11 mouse cellular contexts compared by ENCODE assay signal in genomic region chr9:104693145-104693544, GRCm38 (mm10).
DNase-seq lines count a peak whose midpoint lies in the region; ATAC-seq and TF ChIP-seq lines count a peak whose summit lies in the region.
"Had no signal": no experiment of that assay in that cellular context is flagged by ENCODE, and none has a peak within 500 bp of the region (broad histone marks: within the 10 kb centered on the region; RNA-seq: fewer than 3 reads in every experiment).

No protein-coding gene starts in this region.

- 0 out of 2 replicates have a peak, but pooled peaks cover 4% of the 10 kb centered on the region for H3K4me1 ChIP-seq in forebrain, embryonic 14.5 days (ENCODE audit: control insufficient read depth, insufficient read depth, low read length)
- H3K4me1 ChIP-seq in forebrain, embryonic 10.5 days: no peaks in the 10 kb centered on the region
- H3K4me1 ChIP-seq in kidney, embryonic 15.5 days: no peaks in the 10 kb centered on the region
- no peaks in the 10 kb centered on the region for H3K4me1 ChIP-seq in intestine, postnatal 0 days (replicated peaks; ENCODE audit: control insufficient read depth, insufficient read depth, low read length)
- H3K4me1 ChIP-seq: embryonic facial prominence, embryonic 12.5 days; heart, embryonic 12.5 days had no signal

- peak; percentile 77 for DNase-seq in forebrain, embryonic 14.5 days (ENCODE audit: low spot score)
- no peak for DNase-seq in forebrain, embryonic 10.5 days (ENCODE audit: extremely low spot score, low spot score)
- peak; percentile 8 to 25 for DNase-seq in kidney, adult 8-10 months
- DNase-seq in Muller cell, postnatal 12 days (ENCODE audit: inconsistent ontology term): peak; percentile 49
- peak; percentile 78 for DNase-seq in adrenal gland, postnatal 14 days
- DNase-seq in right cerebral cortex, postnatal 25 days: no peak
- DNase-seq: spleen, adult 18-20 months had no signal

- H3K27ac ChIP-seq in forebrain, embryonic 14.5 days (ENCODE audit: low read depth, low read length): no peak overlapping the region
- H3K27ac ChIP-seq in forebrain, embryonic 10.5 days: no peak overlapping the region
- H3K27ac ChIP-seq in kidney, embryonic 15.5 days: no peak overlapping the region
- H3K27ac ChIP-seq in intestine, postnatal 0 days (ENCODE audit: low read depth, low read length): no peak overlapping the region
- H3K27ac ChIP-seq: embryonic facial prominence, embryonic 12.5 days had no signal

- ATAC-seq in forebrain, embryonic 14.5 days: peak; percentile 54; the same call in 1 of the 2 replicates
- ATAC-seq in kidney, embryonic 15.5 days (replicated peaks; ENCODE audit: low FRiP score): no peak
- no peak for ATAC-seq in intestine, postnatal 0 days

- TF ChIP-seq CTCF in intestine, postnatal 0 days (IDR thresholded peaks at IDR 0.05; ENCODE audit: low read depth): no peak

- H3K36me3 ChIP-seq in forebrain, embryonic 14.5 days (ENCODE audit: control insufficient read depth, insufficient read depth, low read length): no peaks in the 10 kb centered on the region
- H3K36me3 ChIP-seq in forebrain, embryonic 10.5 days (replicated peaks): no peaks in the 10 kb centered on the region
- H3K36me3 ChIP-seq in kidney, embryonic 15.5 days: no peaks in the 10 kb centered on the region
- no peaks in the 10 kb centered on the region for H3K36me3 ChIP-seq in intestine, postnatal 0 days (ENCODE audit: control insufficient read depth, insufficient read depth)
- H3K36me3 ChIP-seq: embryonic facial prominence, embryonic 12.5 days; heart, embryonic 12.5 days had no signal

- H3K9ac ChIP-seq in forebrain, embryonic 14.5 days (ENCODE audit: low read length): no peak overlapping the region
- H3K9ac ChIP-seq in kidney, embryonic 15.5 days: no peak overlapping the region
- H3K9ac ChIP-seq in intestine, postnatal 0 days (ENCODE audit: low read depth, low read length): no peak overlapping the region
- H3K9ac ChIP-seq: embryonic facial prominence, embryonic 12.5 days; heart, embryonic 12.5 days had no signal

- H3K4me3 ChIP-seq in forebrain, embryonic 14.5 days (ENCODE audit: low read depth, low read length): no peak overlapping the region
- no peak overlapping the region for H3K4me3 ChIP-seq in forebrain, embryonic 10.5 days
- H3K4me3 ChIP-seq in kidney, embryonic 15.5 days (replicated peaks): no peak overlapping the region
- no peak overlapping the region for H3K4me3 ChIP-seq in intestine, postnatal 0 days (ENCODE audit: low read depth, low read length)
- H3K4me3 ChIP-seq: embryonic facial prominence, embryonic 12.5 days; heart, embryonic 12.5 days had no signal

- H3K27me3 ChIP-seq in forebrain, embryonic 14.5 days (replicated peaks; ENCODE audit: control insufficient read depth, insufficient read depth, low read length): no peaks in the 10 kb centered on the region
- no peaks in the 10 kb centered on the region for H3K27me3 ChIP-seq in forebrain, embryonic 10.5 days (ENCODE audit: poor library complexity, severe bottlenecking)
- no peaks in the 10 kb centered on the region for H3K27me3 ChIP-seq in kidney, embryonic 15.5 days
- no peaks in the 10 kb centered on the region for H3K27me3 ChIP-seq in intestine, postnatal 0 days (replicated peaks; ENCODE audit: control insufficient read depth, insufficient read depth, low read length)
- H3K27me3 ChIP-seq: embryonic facial prominence, embryonic 12.5 days; heart, embryonic 12.5 days had no signal

- no peak overlapping the region for H3K4me2 ChIP-seq in forebrain, embryonic 14.5 days (ENCODE audit: low read length)
- H3K4me2 ChIP-seq in kidney, embryonic 15.5 days: no peak overlapping the region
- H3K4me2 ChIP-seq in intestine, postnatal 0 days (replicated peaks; ENCODE audit: low read depth): no peak overlapping the region
- H3K4me2 ChIP-seq: embryonic facial prominence, embryonic 12.5 days; heart, embryonic 12.5 days had no signal

- no peaks in the 10 kb centered on the region for H3K9me3 ChIP-seq in forebrain, embryonic 14.5 days (replicated peaks; ENCODE audit: control insufficient read depth, low read length)
- H3K9me3 ChIP-seq in forebrain, embryonic 10.5 days: no peaks in the 10 kb centered on the region
- no peaks in the 10 kb centered on the region for H3K9me3 ChIP-seq in kidney, embryonic 15.5 days (replicated peaks)
- H3K9me3 ChIP-seq in intestine, postnatal 0 days (ENCODE audit: control insufficient read depth): no peaks in the 10 kb centered on the region
- H3K9me3 ChIP-seq: embryonic facial prominence, embryonic 12.5 days; heart, embryonic 12.5 days had no signal

- WGBS in forebrain, embryonic 14.5 days: 26% methylated on average over 2 of the region's 2 CpGs
- WGBS in forebrain, embryonic 10.5 days: 88% methylated on average over 2 of the region's 2 CpGs
- WGBS in kidney, embryonic 15.5 days: 41% methylated on average over 2 of the region's 2 CpGs
- 57% methylated on average over 2 of the region's 2 CpGs for WGBS in intestine, postnatal 0 days

Comparison
In these comparisons a context has a peak if more than half of its experiments do, and no peak if none do; other contexts are left out.
1. DNase-seq: peak in forebrain, embryonic 14.5 days (single experiment), kidney, adult 8-10 months (2 of 2), Muller cell, postnatal 12 days (single experiment) and adrenal gland, postnatal 14 days (single experiment); none in forebrain, embryonic 10.5 days (single experiment) and right cerebral cortex, postnatal 25 days (single experiment).